Mouse (Mus musculus) embryonic facial prominence, embryonic 11.5 days (tissue): ENCODE results near the gene Acsf2. TPM values are rescaled to one million over a fixed set of nuclear protein-coding genes. Genes with fewer than 3 reads are reported as not detected.
A peak's percentile ranks its signal among the peaks of the same experiment; 100 is the strongest.
"Not testable (repeated sequence)": the region's sequence is repeated elsewhere in the genome, so short reads cannot be mapped to it uniquely, and the experiment has no call there.

Experiments
- ATAC-seq: fragments of 200-750 bp; cut with Nextera tagmentation; replicated peaks from 2 replicates; pipeline ENCODE4 v1.8.0; 2017; ENCODE audit warnings: low read depth; ENCODE audit not compliant: insufficient number of reproducible peaks, low FRiP score, low TSS enrichment
- DNase-seq: peaks from one replicate; pipeline ENCODE4 v3.0.0-alpha.2; 2015; ENCODE audit warnings: low spot score
- H3K27ac ChIP-seq: fragments of 300-500 bp; sonication (generic); replicated peaks from 2 replicates; pipeline ENCODE4 v1.5.1; 2014; ENCODE audit warnings: mild to moderate bottlenecking, low read depth, low read length, control low read depth
- H3K27me3 ChIP-seq: fragments of 300-500 bp; sonication (generic); 2 replicates; pipeline ENCODE4 v1.6.1; 2014; ENCODE audit warnings: mild to moderate bottlenecking, low read length, moderate library complexity, mixed read lengths; ENCODE audit not compliant: control insufficient read depth, insufficient read depth
- H3K36me3 ChIP-seq: fragments of 300-500 bp; sonication (generic); replicated peaks from 2 replicates; pipeline ENCODE4 v1.6.1; 2014; ENCODE audit warnings: low read depth, mild to moderate bottlenecking, low read length, moderate library complexity, mixed read lengths; ENCODE audit not compliant: control insufficient read depth, insufficient read depth
- H3K4me1 ChIP-seq: fragments of 300-500 bp; sonication (generic); 2 replicates; pipeline ENCODE4 v1.6.1; 2014; ENCODE audit warnings: low read length, mixed read lengths; ENCODE audit not compliant: control insufficient read depth, insufficient read depth
- H3K4me2 ChIP-seq: fragments of 300-500 bp; sonication (generic); 2 replicates; pipeline ENCODE4 v1.6.1; 2014; ENCODE audit warnings: low read depth, mild to moderate bottlenecking, control low read depth, low read length, moderate library complexity
- H3K4me3 ChIP-seq: fragments of 300-500 bp; sonication (generic); 2 replicates; pipeline ENCODE4 v1.5.1; 2014; ENCODE audit warnings: low read depth, low read length, control low read depth
- H3K9ac ChIP-seq: fragments of 300-500 bp; sonication (generic); replicated peaks from 2 replicates; pipeline ENCODE4 v1.6.1; 2014; ENCODE audit warnings: mild to moderate bottlenecking, control low read depth, low read length
- H3K9me3 ChIP-seq: fragments of 300-500 bp; sonication (generic); replicated peaks from 2 replicates; pipeline ENCODE4 v1.6.1; 2016; ENCODE audit warnings: mild to moderate bottlenecking, low read length, inconsistent platforms, mixed read lengths; ENCODE audit not compliant: control insufficient read depth
- WGBS: fragments of 180-500 bp; shearing (Covaris S2); extraction: QIAGEN DNeasy Blood & Tissue Kit; methylation state at CpG from one replicate; pipeline ENCODE4 v1.1.7; 2014; 5-methylcytosine and 5-hydroxymethylcytosine counted together
- polyA plus RNA-seq: library from polyadenylated mRNA; unstranded; fragments of >200 nt; fragmentation: Nextera tagmentation; extraction: Ambion mirVana; gene quantifications from 2 replicates; pipeline ENCODE4 v1.2.1, GENCODE M21; 2014

The Acsf2 gene
- 6.8 and 7.1 TPM in 2 replicates for polyA plus RNA-seq

DNA sequence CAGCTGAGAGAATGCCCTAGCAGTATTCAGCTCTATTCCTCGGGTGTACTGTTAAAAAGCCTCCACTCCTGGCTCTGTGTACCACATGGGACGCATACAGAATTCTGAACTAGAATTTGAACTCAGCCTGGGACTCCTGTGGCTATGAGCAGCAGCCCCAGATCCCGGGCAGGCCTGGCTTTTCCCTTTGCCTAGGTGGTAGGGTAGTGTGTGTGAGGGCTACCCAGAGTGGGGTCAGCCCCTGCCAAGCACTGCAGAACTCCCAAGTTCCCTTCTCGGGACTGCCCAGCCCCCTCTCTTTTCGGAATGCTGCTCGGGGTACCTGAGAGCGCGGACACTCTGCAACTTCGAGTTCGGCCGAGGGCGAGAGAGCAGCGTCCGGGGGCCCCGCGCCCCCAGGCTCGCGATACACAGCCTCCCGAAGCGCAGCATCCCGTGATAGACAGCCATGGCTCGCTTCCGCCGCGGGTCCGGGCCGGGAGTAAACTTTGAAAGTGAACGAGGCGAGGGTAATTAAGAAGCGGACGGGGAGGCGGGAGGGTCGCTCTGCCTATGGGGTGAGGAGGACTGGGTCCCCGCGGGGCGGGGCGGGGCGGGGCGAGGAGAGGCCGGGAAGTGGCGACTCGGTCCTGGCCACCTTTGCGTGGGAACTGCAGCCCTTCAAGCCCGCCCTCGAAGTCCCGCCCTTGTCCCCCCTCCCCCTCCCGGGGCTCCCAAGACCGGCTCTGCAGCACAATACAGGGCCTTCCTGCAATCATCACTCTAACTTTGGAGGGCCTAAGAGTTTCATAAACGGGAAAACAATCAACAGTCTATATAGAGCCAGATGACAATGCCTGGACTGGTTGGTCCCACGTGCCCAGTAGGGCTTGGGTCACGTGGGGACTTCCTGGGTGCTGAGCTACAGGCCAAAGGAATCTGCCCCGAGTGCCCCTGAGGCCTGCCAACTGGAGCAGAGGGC lies at the start of gene Acsf2:
Gene Acsf2 (minus strand): TSS at position 551 of the 961 bp plus-strand sequence.
- DNase-seq (peak; percentile 89), ATAC-seq (peak; percentile 87)
- H3K9me3 ChIP-seq: no peaks in the 10 kb centered on the region
- H3K9ac ChIP-seq: peak within 1 kb of the TSS; percentile 71
- H3K36me3 ChIP-seq: no peaks in the 10 kb centered on the region
- H3K4me2 ChIP-seq: peak within 1 kb of the TSS; percentile 67
- H3K27me3 ChIP-seq: no peaks in the 10 kb centered on the region
- 1% methylated on average over 51 of the region's 52 CpGs for WGBS
- H3K27ac ChIP-seq: peak within 1 kb of the TSS; percentile 28; the same call in 1 of the 2 replicates
- H3K4me3 ChIP-seq: peak within 1 kb of the TSS; percentile 55
- no peaks in the 10 kb centered on the region; the same call in 1 of the 2 replicates for H3K4me1 ChIP-seq

DNA sequence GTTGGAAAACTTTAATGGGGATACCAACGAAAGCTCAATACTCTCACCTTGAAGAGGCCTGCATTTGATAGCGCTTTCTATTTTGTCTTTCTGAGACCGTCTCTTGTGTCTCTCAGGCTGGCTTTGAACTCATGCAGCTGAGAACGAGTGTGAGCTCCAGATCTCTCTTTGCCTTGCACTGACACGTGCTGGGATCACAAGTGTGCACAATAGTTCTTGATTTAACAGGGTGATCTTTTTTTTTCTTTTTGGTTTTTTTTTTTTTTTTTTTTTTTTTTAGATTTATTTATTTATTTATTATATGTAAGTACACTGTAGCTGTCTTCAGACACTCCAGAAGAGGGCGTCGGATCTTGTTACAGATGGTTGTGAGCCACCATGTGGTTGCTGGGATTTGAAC lies 49.6 kb upstream of the Acsf2 start:
- not testable (repeated sequence) for DNase-seq, H3K9ac ChIP-seq, H3K4me1 ChIP-seq, H3K9me3 ChIP-seq, H3K27me3 ChIP-seq, H3K4me3 ChIP-seq, H3K4me2 ChIP-seq, H3K27ac ChIP-seq, H3K36me3 ChIP-seq, ATAC-seq
- WGBS: 94% methylated on average over 5 of the region's 7 CpGs

- H3K9ac ChIP-seq: no peak overlapping the region
- no peaks in the 10 kb centered on the region for H3K9me3 ChIP-seq
- peaks cover 12% of the 10 kb centered on the region for H3K36me3 ChIP-seq
- DNase-seq (no peak), ATAC-seq (no peak)
- H3K4me1 ChIP-seq: no peaks in the 10 kb centered on the region
- no peak overlapping the region for H3K4me3 ChIP-seq
- no peak overlapping the region for H3K4me2 ChIP-seq
- no peaks in the 10 kb centered on the region for H3K27me3 ChIP-seq
- no peak overlapping the region for H3K27ac ChIP-seq
- WGBS: 97% methylated on average over 4 of the region's 4 CpGs
Measured at GRCm38 (mm10) chr11:94646457-94646856, 44.8 kb upstream of the Acsf2 start.

GRCm38 (mm10) chr11:94644461-94645219 lies 43.0 kb upstream of the Acsf2 start:
- Histone ChIP-seq H3K4me1 (no peaks in the 10 kb centered on the region), H3K9ac (no peak overlapping the region), H3K27me3 (no peaks in the 10 kb centered on the region), H3K4me2 (no peak overlapping the region), H3K36me3 (peaks cover 16% of the 10 kb centered on the region), H3K27ac (no peak overlapping the region), H3K9me3 (no peaks in the 10 kb centered on the region), H3K4me3 (no peak overlapping the region)
- no peak for DNase-seq
- ATAC-seq: no peak
- 89% methylated on average over 8 of the region's 8 CpGs for WGBS

GRCm38 (mm10) chr11:94634431-94634830 lies 32.8 kb upstream of the Acsf2 start:
- Histone ChIP-seq H3K4me1 (no peaks in the 10 kb centered on the region), H3K27ac (no peak overlapping the region), H3K27me3 (no peaks in the 10 kb centered on the region), H3K4me3 (no peak overlapping the region), H3K36me3 (peaks cover 27% of the 10 kb centered on the region), H3K9me3 (no peaks in the 10 kb centered on the region), H3K9ac (no peak overlapping the region), H3K4me2 (no peak overlapping the region)
- WGBS: 88% methylated on average over 5 of the region's 5 CpGs
- ATAC-seq (no peak), DNase-seq (no peak)

DNA sequence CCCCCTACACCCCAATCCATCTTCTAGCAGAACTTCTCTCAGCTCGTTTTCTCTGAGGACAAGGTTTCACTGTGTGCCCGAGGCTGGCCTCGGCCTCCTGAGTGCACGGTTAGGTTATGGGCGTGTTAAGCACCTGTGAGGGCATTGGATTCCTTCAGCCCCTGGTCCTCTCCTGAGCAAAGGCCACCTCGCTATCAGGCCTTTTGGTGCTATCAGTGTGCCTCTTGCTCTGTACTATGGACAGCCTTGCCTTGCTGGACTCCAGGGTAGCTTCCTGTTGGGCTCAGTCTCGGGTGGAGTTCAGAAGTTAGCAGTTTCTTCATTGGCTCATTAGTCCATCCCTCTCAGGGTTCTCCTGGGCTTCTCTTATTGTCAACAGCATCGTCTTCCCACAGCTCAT lies 31.3 kb upstream of the Acsf2 start:
- DNase-seq: no peak
- Histone ChIP-seq H3K9me3 (no peaks in the 10 kb centered on the region), H3K4me1 (no peaks in the 10 kb centered on the region), H3K9ac (no peak overlapping the region), H3K4me3 (no peak overlapping the region), H3K36me3 (peaks cover 22% of the 10 kb centered on the region), H3K4me2 (no peak overlapping the region), H3K27ac (no peak overlapping the region), H3K27me3 (no peaks in the 10 kb centered on the region)
- 85% methylated on average over 8 of the region's 8 CpGs for WGBS
- no peak for ATAC-seq

GRCm38 (mm10) chr11:94631969-94632368 lies 30.3 kb upstream of the Acsf2 start:
- H3K27me3 ChIP-seq: no peaks in the 10 kb centered on the region
- WGBS: 89% methylated on average over 5 of the region's 5 CpGs
- DNase-seq: no peak

More at GRCm38 (mm10) chr11:94631969-94632368, 30.3 kb upstream of the Acsf2 start:
- H3K9ac ChIP-seq: no peak overlapping the region
- H3K4me2 ChIP-seq: no peak overlapping the region
- H3K36me3 ChIP-seq: peaks cover 20% of the 10 kb centered on the region
- H3K4me3 ChIP-seq: no peak overlapping the region
- H3K27ac ChIP-seq: no peak overlapping the region
- no peak for ATAC-seq
- no peaks in the 10 kb centered on the region for H3K4me1 ChIP-seq
- H3K9me3 ChIP-seq: no peaks in the 10 kb centered on the region
